Mouse (Mus musculus): Measurements from ENCODE around the gene Hils1. TPM values are rescaled to one million over a fixed set of nuclear protein-coding genes. Genes with fewer than 3 reads are reported as not detected.
A peak's percentile ranks its signal among the peaks of the same experiment; 100 is the strongest.
"Not testable (repeated sequence)": the region's sequence is repeated elsewhere in the genome, so short reads cannot be mapped to it uniquely, and the experiment has no call there.

Hils1 gene
- polyA plus RNA-seq, 1 experiment: not detected

DNA sequence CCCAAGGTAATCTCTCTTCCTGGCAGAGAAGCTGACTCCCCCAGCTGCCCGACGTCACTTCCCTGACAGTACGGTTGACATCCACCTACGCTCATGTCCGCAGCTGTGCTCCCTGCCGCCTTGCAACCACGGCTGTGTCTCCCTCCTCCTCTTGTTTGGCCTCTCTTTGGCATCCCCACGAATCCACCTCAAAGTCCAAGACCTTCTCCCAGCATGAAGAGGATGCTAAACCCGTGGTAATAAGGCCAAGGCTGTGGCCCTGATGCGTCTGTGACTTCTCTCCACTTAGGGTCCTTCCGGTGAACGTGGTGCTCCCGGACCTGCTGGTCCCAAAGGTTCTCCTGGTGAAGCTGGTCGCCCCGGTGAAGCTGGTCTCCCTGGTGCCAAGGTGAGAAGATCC is 24.3 kb upstream of the Hils1 start:
- Histone ChIP-seq H3K4me3 (ENCODE audit: insufficient read depth, low read length) (no peak overlapping the region), H3K27ac (ENCODE audit: insufficient read depth, low read length) (peak overlapping the region; percentile 87), H3K4me1 (ENCODE audit: control insufficient read depth, insufficient read depth, low read length) (0 out of 2 replicates have a peak, but pooled peaks cover 5% of the 10 kb centered on the region)
- TF ChIP-seq CTCF (IDR thresholded peaks at IDR 0.05; ENCODE audit: borderline replicate concordance, insufficient read depth, low read length) (no peak), POLR2A (IDR thresholded peaks at IDR 0.05; ENCODE audit: low read depth, low read length) (peak; percentile 38; the same call in 1 of the 2 replicates)

DNA sequence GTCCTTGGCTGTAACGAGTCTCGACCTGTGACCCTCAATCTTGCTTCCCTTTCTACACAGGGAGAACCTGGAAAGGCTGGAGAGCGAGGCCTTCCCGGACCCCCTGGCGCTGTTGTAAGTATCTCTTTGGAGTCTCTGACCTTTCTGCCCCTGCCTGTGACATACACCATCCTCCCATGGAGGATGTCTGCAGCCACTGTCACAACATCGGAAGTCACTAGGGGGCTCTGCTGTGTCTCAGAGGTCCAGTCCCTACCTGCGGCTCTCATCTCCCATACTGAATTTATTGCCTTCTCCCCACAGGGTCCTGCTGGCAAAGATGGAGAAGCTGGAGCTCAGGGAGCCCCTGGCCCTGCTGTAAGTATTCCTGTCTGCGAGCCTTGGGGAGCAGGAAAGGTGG is 23.1 kb upstream of the Hils1 start:
- Histone ChIP-seq H3K4me1 (ENCODE audit: control insufficient read depth, insufficient read depth, low read length) (0 out of 2 replicates have a peak, but pooled peaks cover 5% of the 10 kb centered on the region), H3K4me3 (ENCODE audit: insufficient read depth, low read length) (no peak overlapping the region), H3K27ac (ENCODE audit: insufficient read depth, low read length) (peak overlapping the region; percentile 87)
- TF ChIP-seq POLR2A (IDR thresholded peaks at IDR 0.05; ENCODE audit: low read depth, low read length) (no peak; the same call in 1 of the 2 replicates), CTCF (IDR thresholded peaks at IDR 0.05; ENCODE audit: borderline replicate concordance, insufficient read depth, low read length) (peak; percentile 19; the same call in 1 of the 2 replicates)

DNA sequence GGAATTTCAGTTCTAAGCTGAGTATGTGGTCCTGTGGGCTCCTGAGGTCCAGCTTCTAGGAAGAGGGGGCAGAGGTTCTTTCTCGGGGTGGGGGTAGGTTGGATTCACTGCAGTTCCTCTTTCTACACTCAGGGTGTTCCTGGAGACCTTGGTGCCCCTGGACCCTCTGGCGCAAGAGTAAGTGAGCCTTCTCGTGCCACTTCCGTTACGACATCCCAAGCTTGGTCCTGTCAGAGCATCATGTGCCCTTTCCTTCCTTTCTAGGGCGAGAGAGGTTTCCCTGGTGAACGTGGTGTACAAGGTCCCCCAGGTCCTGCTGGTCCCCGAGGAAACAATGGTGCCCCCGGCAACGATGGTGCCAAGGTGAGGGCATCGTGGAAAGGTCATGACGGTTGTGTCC is 22.2 kb upstream of the Hils1 start:
- H3K27ac ChIP-seq (ENCODE audit: insufficient read depth, low read length): peak overlapping the region; percentile 87
- TF ChIP-seq POLR2A (IDR thresholded peaks at IDR 0.05; ENCODE audit: low read depth, low read length) (peak; percentile 71; the same call in 1 of the 2 replicates), CTCF (IDR thresholded peaks at IDR 0.05; ENCODE audit: borderline replicate concordance, insufficient read depth, low read length) (no peak)
- H3K4me3 ChIP-seq (ENCODE audit: insufficient read depth, low read length): no peak overlapping the region
- 0 out of 2 replicates have a peak, but pooled peaks cover 8% of the 10 kb centered on the region for H3K4me1 ChIP-seq (ENCODE audit: control insufficient read depth, insufficient read depth, low read length)

DNA sequence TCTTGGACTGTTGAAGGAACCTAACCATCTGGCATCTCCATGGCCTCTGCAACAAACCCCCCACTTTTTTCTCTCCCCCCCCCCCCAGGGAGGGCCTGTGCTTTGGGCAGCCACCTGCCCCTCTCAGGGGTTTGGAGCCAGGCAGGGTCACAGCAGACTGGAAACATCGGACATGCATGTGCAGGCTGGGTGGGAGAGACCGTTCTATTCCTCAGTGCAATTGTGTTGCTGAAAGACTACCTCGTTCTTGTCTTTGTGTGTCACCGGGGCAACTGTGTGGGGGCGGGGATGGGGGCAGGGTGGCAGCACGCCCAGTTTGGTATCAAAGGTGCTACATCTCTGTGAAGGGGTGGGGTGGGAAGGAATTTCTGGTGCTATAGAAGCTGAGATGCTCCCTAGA is 15.2 kb upstream of the Hils1 start:
- TF ChIP-seq POLR2A (IDR thresholded peaks at IDR 0.05; ENCODE audit: low read depth, low read length) (peak; percentile 41; the same call in 1 of the 2 replicates), CTCF (IDR thresholded peaks at IDR 0.05; ENCODE audit: borderline replicate concordance, insufficient read depth, low read length) (no peak)
- peak overlapping the region; percentile 54 for H3K27ac ChIP-seq (ENCODE audit: insufficient read depth, low read length)

DNA sequence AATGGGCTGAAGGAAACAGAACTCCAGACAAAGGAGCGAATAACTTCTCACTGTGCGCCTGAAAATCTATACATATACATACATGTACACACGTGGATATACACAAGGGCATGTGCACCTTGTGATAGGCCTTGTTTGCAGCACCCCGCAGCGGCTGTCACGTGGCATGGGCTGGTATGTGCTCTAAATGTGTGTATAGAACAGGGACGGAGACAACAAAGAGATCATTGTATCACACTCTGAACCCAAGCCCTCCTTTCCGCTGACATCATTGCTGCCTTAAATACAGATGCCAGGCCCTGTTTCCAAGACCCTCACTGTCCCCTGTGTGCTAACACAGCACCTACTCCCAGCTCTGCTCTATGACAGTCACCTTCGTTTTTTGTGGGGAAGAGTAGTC is 12.3 kb upstream of the Hils1 start:
- Histone ChIP-seq H3K4me3 (ENCODE audit: insufficient read depth, low read length) (no peak overlapping the region), H3K4me1 (ENCODE audit: control insufficient read depth, insufficient read depth, low read length) (peaks cover 3% of the 10 kb centered on the region; the same call in 1 of the 2 replicates), H3K27ac (ENCODE audit: insufficient read depth, low read length) (peak overlapping the region; percentile 29)
- peak; percentile 66 for TF ChIP-seq POLR2A (IDR thresholded peaks at IDR 0.05; ENCODE audit: low read depth, low read length)
- no peak for TF ChIP-seq CTCF (IDR thresholded peaks at IDR 0.05; ENCODE audit: borderline replicate concordance, insufficient read depth, low read length)

More for the DNA sequence above, 15.2 kb upstream of the Hils1 start:
- H3K4me3 ChIP-seq (ENCODE audit: insufficient read depth, low read length): no peak overlapping the region
- 0 out of 2 replicates have a peak, but pooled peaks cover 3% of the 10 kb centered on the region for H3K4me1 ChIP-seq (ENCODE audit: control insufficient read depth, insufficient read depth, low read length)

DNA sequence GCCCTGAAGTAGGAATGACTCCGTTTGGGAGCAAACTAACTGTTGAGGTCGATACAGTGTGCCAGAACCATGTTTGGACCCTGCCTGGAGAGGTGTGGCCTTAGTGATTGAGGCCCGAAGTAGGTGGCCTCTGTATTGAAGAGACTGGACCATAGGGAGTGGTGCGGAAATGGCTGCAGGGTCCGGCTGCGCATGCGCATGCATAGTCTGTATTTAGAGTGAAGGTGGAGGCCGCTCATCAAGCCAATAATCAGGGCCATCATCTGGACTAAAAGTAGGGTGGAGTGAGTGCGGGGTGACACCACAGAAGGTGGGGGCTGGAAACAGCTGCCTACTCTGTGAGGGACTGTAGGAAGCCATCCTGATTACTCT is 9.7 kb upstream of the Hils1 start:
- H3K27ac ChIP-seq (ENCODE audit: insufficient read depth, low read length): peak overlapping the region; percentile 91
- no peak overlapping the region for H3K4me3 ChIP-seq (ENCODE audit: insufficient read depth, low read length)
- peaks cover 3% of the 10 kb centered on the region; the same call in 1 of the 2 replicates for H3K4me1 ChIP-seq (ENCODE audit: control insufficient read depth, insufficient read depth, low read length)
- TF ChIP-seq POLR2A (IDR thresholded peaks at IDR 0.05; ENCODE audit: low read depth, low read length) (no peak; the same call in 1 of the 2 replicates), CTCF (IDR thresholded peaks at IDR 0.05; ENCODE audit: borderline replicate concordance, insufficient read depth, low read length) (no peak)

DNA sequence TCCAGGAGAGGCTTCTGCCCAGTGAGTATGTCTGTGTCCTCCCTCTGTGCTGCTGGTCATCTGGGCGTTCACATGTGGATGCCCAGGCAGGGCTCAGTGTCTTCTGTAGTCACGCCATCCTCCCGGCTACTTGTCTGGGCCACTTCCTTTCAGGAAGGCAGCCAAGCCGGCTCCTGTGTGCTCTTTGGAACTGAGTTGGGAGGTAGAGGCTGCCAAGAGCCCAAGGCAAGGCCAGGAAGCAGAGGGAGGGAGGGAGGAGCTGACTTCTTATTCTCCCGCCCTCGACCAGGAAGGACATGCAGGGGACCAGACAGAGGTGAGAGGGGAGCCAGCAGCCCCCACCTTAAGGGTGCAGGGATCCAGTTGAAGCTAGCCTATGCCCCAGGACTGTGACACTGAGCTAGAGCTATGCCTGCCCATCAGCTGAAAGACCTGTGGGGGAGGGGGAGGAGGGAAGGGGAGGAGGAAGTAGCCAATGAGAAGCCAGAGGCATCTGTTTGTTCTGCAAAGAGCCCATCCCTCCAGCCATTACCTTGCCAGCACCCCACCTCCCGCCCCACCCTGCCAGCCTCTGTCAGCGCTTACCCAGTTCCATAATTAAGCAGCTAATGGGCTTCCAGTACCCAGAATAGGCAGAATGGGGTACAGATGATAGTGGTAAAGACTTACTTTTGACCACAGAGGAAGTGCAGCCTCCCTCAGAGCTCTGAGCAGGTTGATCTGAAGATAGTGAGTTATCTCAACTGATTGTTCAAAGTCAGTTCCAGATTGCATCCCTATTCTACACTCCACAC is 9.1 kb upstream of the Hils1 start:
- no peak overlapping the region for H3K4me3 ChIP-seq (ENCODE audit: insufficient read depth, low read length)
- peak overlapping the region; percentile 91 for H3K27ac ChIP-seq (ENCODE audit: insufficient read depth, low read length)
- peaks cover 3% of the 10 kb centered on the region; the same call in 1 of the 2 replicates for H3K4me1 ChIP-seq (ENCODE audit: control insufficient read depth, insufficient read depth, low read length)
- TF ChIP-seq CTCF (IDR thresholded peaks at IDR 0.05; ENCODE audit: borderline replicate concordance, insufficient read depth, low read length) (no peak), POLR2A (IDR thresholded peaks at IDR 0.05; ENCODE audit: low read depth, low read length) (peak; percentile 43; the same call in 1 of the 2 replicates)

DNA sequence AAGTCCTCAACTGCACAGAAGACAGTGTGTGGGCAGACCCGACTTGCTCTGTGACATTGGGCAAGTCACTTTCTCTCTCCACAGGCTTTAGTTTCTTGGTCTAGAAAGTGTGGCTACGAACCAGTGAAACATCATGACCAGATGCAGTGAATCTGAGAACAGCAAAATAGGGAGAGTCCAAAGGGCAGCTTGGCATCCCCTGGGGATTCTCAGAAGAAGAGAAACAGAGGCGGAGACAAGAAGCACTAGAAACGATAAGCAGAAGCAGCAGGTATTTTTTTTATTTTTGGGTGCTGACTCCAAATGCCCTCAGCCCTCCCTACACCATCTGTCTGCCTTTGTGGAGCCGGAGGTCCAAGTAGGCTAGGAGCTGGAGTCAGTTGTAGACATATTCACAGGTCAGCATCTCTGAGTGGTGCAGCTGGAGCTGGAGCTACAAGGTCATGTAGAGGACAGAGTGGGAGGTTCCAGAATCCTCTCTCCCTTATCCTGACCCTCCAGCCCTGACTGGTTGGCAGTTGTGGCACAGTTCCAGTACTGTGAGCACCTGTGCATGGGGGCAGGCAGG is 4.8 kb upstream of the Hils1 start:
- H3K27ac ChIP-seq (ENCODE audit: insufficient read depth, low read length): no peak overlapping the region
- peaks cover under 1% of the 10 kb centered on the region; the same call in 1 of the 2 replicates for H3K4me1 ChIP-seq (ENCODE audit: control insufficient read depth, insufficient read depth, low read length)
- TF ChIP-seq POLR2A (IDR thresholded peaks at IDR 0.05; ENCODE audit: low read depth, low read length): no peak
- TF ChIP-seq CTCF (IDR thresholded peaks at IDR 0.05; ENCODE audit: borderline replicate concordance, insufficient read depth, low read length): no peak

DNA sequence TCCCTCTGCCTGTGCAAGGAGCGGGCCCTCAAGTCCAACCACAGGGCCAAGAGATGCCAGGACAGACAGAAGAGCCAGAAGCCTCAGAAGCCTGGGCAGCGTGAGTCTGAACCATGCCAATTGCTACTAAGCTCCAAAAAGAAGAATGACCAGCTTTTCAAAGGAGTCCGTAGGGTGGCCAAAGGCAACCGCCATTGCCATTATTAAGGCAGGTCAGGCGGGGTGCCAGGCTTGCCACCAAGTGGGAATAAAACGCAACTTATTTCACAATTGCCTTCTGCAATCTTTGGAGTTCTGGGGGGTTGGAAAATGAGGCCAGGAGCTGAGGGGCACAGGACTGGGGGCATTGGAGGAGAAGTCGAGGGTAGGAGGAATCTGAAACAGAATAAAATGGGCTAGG is 794 bp downstream of the Hils1 start:
- Histone ChIP-seq H3K4me3 (ENCODE audit: insufficient read depth, low read length) (no peak overlapping the region), H3K27ac (ENCODE audit: insufficient read depth, low read length) (no peak overlapping the region), H3K4me1 (ENCODE audit: control insufficient read depth, insufficient read depth, low read length) (no peaks in the 10 kb centered on the region)
- TF ChIP-seq CTCF (IDR thresholded peaks at IDR 0.05; ENCODE audit: borderline replicate concordance, insufficient read depth, low read length) (no peak), POLR2A (IDR thresholded peaks at IDR 0.05; ENCODE audit: low read depth, low read length) (no peak)

More for the DNA sequence above, 4.8 kb upstream of the Hils1 start:
- no peak overlapping the region for H3K4me3 ChIP-seq (ENCODE audit: insufficient read depth, low read length)

DNA sequence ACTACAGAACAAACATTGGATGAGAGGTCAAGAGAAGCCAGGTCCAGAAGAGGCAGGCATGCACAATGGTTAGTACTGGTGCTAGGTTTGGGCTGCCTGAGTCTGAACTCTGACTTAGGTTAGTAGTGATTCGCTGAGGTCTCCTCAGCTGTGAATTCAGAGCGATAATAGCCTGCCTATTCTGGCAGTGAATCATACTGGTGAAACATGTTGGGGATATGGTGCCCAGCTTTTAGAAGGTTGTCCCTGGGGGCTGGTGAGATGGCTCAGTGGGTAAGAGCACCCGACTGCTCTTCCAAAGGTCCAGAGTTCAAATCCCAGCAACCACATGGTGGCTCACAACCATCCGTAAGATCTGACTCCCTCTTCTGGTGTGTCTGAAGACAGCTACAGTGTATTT is 2.3 kb downstream of the Hils1 start:
- not testable (repeated sequence) for H3K4me1 ChIP-seq (ENCODE audit: control insufficient read depth, insufficient read depth, low read length); H3K4me3 ChIP-seq (ENCODE audit: insufficient read depth, low read length); H3K27ac ChIP-seq (ENCODE audit: insufficient read depth, low read length)
